Mouse (Mus musculus) E14TG2a.4 (cell line): ENCODE measurements at regions not wholly inside any gene's neighbourhood (a gene's known extent, or its start where the extent isn't known, plus 50 kb on each side); places are given as distances from the start of the nearest gene placed in this dataset.

Experiments used
- H3K27me3 ChIP-seq: 2 replicates; pipeline ENCODE4 v1.6.1; 2014; ENCODE audit warnings: low read length, control low read depth; ENCODE audit not compliant: insufficient read depth
- H3K36me3 ChIP-seq: 2 replicates; pipeline ENCODE4 v1.6.1; 2014; ENCODE audit warnings: low read length, control low read depth; ENCODE audit not compliant: insufficient read depth
- H3K4me1 ChIP-seq: replicated peaks from 2 replicates; pipeline ENCODE4 v1.6.1; 2014; ENCODE audit warnings: low read depth, low read length, control low read depth
- H3K4me3 ChIP-seq: replicated peaks from 2 replicates; pipeline ENCODE4 v1.5.1; 2014; ENCODE audit warnings: mild to moderate bottlenecking, low read length
- H3K9me3 ChIP-seq: 2 replicates; pipeline ENCODE4 v1.6.1; 2014; ENCODE audit warnings: low read length, control low read depth
- CTCF ChIP-seq: conservative IDR thresholded peaks from 2 replicates; pipeline ENCODE4 v1.5.1; 2014; ENCODE audit warnings: low read length
- NANOG ChIP-seq: IDR thresholded peaks from 2 replicates; pipeline ENCODE4 v1.6.1; 2014; ENCODE audit warnings: borderline replicate concordance, low read length, mixed read lengths
- POU5F1 ChIP-seq: IDR thresholded peaks from 2 replicates; pipeline ENCODE4 v1.6.1; 2014; ENCODE audit warnings: low read length, borderline replicate concordance

DNA sequence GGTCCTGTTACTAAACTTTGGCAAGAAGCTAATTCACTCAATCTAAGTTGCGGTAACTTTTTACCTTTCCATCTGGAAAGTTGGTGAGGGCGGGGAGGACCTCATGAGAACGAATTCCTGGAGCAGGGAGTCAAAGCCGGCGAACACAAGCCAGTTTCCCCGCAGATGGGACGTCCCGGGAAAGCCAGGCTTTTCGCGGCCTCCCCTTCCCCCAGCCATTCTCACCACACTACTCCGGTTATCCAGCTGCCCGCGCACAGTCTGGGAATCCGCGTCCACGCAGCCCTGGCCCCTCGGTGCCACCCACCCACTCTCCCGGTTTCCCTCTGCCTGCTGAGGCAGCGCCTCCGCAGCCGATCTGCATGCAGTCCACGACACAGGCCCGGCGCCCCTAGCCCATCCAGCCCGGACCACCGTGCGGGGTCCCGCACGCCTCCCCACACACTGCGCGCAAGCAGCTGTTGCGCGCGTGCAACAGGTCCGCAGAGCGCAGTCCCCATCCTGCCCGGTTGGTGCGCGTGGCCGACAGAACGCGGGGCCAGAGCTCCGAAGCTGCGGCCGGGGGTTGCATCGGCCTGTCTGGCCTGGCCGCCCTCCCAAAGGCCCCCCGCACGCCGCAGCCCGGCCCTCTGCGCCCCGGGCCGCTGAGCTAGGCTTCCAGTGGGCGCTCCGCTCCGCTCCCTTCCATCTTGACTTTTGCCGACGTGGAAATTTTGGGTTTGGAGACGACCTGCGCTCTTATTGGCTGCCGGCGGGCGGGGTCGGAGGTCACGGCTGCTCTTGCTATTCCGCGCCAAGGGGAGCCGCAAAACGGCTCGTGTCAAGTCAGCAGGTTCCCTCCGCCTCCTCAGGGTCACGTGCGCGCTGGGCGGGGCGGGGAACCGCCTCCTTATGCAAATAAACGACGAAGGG is 162.0 kb upstream of the Nfe2l3 start:
- no peaks in the 10 kb centered on the region for H3K36me3 ChIP-seq
- no peak for TF ChIP-seq NANOG
- no peak for TF ChIP-seq POU5F1
- no peak for TF ChIP-seq CTCF
- H3K27me3 ChIP-seq = peaks cover 9% of the 10 kb centered on the region
- no peaks in the 10 kb centered on the region for H3K9me3 ChIP-seq
- H3K4me1 ChIP-seq = peaks cover 32% of the 10 kb centered on the region
- peak overlapping the region; percentile 96 for H3K4me3 ChIP-seq

DNA sequence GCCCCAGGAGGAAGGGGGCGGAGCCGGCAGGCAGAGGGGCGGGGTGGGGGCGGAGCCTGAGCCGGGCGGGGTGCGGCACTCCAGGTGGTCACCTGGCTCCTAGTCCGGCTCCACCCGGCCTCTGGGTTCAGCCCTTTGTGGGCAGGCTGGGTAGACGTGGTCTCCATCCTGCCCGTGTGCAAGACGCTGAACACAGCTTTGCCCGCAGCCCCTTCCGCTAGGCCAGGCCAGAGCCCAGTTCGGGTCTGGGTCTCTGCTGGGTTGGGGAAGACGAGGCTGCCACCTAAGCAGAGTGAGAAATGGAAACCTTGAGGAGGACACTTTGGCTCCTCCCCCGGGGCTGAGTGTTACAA is 161.4 kb upstream of the Nfe2l3 start:
- no peaks in the 10 kb centered on the region for H3K9me3 ChIP-seq
- no peaks in the 10 kb centered on the region for H3K36me3 ChIP-seq
- peak overlapping the region; percentile 96 for H3K4me3 ChIP-seq
- TF ChIP-seq POU5F1 (no peak), NANOG (no peak), CTCF (no peak)
- H3K4me1 ChIP-seq = peaks cover 32% of the 10 kb centered on the region
- peaks cover 16% of the 10 kb centered on the region for H3K27me3 ChIP-seq

DNA sequence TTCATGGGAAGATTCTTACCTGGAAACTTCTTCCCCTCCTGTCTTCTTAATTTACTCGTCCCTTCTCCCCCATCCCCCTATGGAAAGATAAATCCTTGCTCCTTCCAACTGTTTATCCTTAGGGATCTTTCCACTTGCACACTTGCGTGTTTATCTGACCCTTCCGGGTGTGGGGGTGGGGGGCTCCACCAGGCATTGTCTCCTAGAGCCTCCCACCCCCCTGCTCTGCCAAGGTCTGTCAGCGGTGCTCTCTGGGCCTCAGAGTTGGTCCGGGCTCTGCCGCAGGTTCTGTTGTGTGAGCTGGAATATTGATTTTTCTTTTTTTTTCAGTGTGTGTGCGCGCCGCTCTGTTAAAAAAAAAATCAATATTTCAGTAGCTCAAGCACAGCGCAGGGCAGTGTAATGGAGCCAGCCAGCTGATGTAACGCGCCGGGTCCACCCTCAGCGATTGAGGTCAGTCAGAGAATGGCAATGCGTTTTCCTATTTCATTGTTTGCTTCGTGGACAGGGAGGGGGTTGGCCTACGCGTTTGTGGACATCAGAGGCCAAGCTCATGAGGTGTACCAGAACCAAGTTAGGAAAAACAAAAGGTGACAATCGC is 160.2 kb upstream of the Nfe2l3 start:
- H3K27me3 ChIP-seq = peaks cover 18% of the 10 kb centered on the region
- H3K9me3 ChIP-seq = no peaks in the 10 kb centered on the region
- no peaks in the 10 kb centered on the region for H3K36me3 ChIP-seq
- TF ChIP-seq POU5F1 (no peak), CTCF (no peak), NANOG (no peak)
- peaks cover 28% of the 10 kb centered on the region for H3K4me1 ChIP-seq
- H3K4me3 ChIP-seq = no peak overlapping the region

GRCm38 (mm10) chr6:51279491-51279890 is 153.0 kb upstream of the Nfe2l3 start:
- Histone ChIP-seq H3K36me3 (no peaks in the 10 kb centered on the region), H3K9me3 (no peaks in the 10 kb centered on the region), H3K4me3 (no peak overlapping the region), H3K4me1 (no peaks in the 10 kb centered on the region), H3K27me3 (peaks cover 10% of the 10 kb centered on the region; the same call in 1 of the 2 replicates)
- no peak for TF ChIP-seq NANOG
- no peak for TF ChIP-seq CTCF
- no peak for TF ChIP-seq POU5F1

DNA sequence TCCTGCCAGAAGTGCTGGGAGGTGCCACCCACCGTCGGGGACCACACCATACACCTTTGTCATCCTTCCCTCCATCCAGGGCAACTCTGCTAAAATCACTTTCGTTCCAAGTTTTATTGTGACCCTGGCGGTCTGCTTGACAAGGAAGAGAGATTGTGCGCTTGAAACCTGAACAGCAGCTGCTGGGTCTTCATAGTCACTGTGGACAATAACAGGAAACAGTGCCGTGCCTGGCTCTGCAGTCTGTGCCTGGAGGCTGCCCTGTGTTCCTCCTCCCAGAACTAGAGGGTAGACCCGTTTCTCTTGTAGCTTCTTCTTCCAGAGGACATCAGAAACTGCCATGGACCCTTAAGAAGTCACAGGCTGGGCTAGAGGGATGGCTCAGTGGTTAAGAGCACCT is 152.2 kb upstream of the Nfe2l3 start:
- Histone ChIP-seq H3K36me3 (no peaks in the 10 kb centered on the region), H3K9me3 (no peaks in the 10 kb centered on the region), H3K27me3 (peaks cover 10% of the 10 kb centered on the region; the same call in 1 of the 2 replicates), H3K4me1 (peaks cover 2% of the 10 kb centered on the region; the same call in 1 of the 2 replicates), H3K4me3 (no peak overlapping the region)
- TF ChIP-seq CTCF = no peak
- no peak for TF ChIP-seq NANOG
- TF ChIP-seq POU5F1 = no peak

GRCm38 (mm10) chr6:51283916-51284706 is 148.4 kb upstream of the Nfe2l3 start:
- TF ChIP-seq CTCF (no peak), NANOG (no peak), POU5F1 (no peak)
- Histone ChIP-seq H3K4me3 (no peak overlapping the region), H3K36me3 (no peaks in the 10 kb centered on the region), H3K4me1 (peaks cover 3% of the 10 kb centered on the region; the same call in 1 of the 2 replicates), H3K9me3 (no peaks in the 10 kb centered on the region), H3K27me3 (0 out of 2 replicates have a peak, but pooled peaks cover 2% of the 10 kb centered on the region)

DNA sequence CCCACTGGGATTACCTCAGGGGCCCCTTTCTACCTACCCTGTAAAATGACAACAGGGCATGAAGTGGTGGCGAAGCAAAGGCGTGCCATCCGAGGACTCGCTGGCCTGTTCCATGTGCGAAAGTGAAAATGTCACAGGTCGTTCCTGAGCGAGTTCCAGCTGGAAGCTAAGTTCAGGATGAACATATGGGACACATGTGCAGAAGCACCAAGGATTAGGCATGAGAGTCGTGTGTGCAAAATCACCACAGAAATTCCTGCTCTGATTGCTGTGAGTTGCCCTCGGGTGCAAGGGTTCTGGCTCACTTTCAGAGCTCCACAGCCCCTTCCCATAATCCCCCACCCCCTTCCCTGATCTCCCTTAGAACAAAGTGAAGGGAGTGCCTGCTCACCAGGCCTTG is 147.6 kb upstream of the Nfe2l3 start:
- H3K4me1 ChIP-seq = peaks cover 3% of the 10 kb centered on the region; the same call in 1 of the 2 replicates
- no peak for TF ChIP-seq CTCF
- no peak for TF ChIP-seq NANOG
- no peak for TF ChIP-seq POU5F1
- no peak overlapping the region for H3K4me3 ChIP-seq
- H3K36me3 ChIP-seq = no peaks in the 10 kb centered on the region
- 0 out of 2 replicates have a peak, but pooled peaks cover 2% of the 10 kb centered on the region for H3K27me3 ChIP-seq
- no peaks in the 10 kb centered on the region for H3K9me3 ChIP-seq

- H3K4me1 ChIP-seq = peaks cover 3% of the 10 kb centered on the region; the same call in 1 of the 2 replicates
- 0 out of 2 replicates have a peak, but pooled peaks cover 2% of the 10 kb centered on the region for H3K27me3 ChIP-seq
- no peak overlapping the region for H3K4me3 ChIP-seq
- H3K36me3 ChIP-seq = no peaks in the 10 kb centered on the region
- H3K9me3 ChIP-seq = peaks cover 8% of the 10 kb centered on the region
- TF ChIP-seq NANOG = no peak
- TF ChIP-seq CTCF = no peak
- no peak for TF ChIP-seq POU5F1
Measured at GRCm38 (mm10) chr6:51286836-51287235, 145.6 kb upstream of the Nfe2l3 start.
